Mouse (Mus musculus) urinary bladder, postnatal 36 days (tissue): ENCODE measurements around the gene Rhebl1.

Source experiments
- DNase-seq, 2 experiments: peaks; one replicate each; pipeline ENCODE4 v3.0.0; 2022; ENCODE audit warnings: low spot score in 2 of 2, mixed read lengths in 1 of 2

Gene Rhebl1

DNA sequence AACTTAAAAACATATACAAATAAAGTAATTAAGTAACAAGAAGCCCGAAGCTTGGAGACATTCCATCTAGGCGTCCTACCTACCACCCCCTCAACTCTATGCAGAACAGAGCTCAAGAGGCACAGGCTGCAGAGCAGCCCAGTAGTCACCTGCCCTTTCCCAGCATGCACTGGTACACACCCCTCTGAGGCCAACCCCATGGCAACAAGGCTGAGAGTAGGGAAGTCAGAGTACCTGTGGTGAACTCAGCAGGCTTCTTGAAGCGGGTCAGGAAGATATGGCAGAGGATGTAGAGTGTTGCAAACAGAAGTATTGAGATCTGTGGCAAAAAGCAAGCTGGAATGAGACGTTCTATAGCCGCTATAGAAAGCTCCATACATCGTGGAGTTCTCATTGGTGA, 20.6 kb upstream of the Rhebl1 start:
- no peak for DNase-seq

DNA sequence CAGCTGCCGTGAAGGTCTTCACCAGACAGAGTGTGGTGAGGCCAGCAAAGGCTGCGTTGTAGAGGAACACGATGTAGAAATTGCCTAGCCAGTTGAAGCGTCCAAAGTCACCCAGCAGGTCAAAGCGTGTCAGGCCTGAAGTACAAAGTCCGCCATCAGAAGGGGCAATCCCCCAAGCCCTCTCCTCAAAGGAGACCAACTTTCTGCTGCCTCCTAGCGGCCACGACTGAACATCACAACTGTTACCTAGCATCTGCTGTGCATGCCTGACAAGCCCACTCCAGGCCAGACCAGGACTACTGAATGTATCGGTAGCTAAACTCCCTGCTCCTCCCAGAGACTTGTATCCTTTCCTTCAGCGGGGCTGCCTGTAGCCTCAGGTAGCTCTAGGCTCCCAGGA, 10.4 kb upstream of the Rhebl1 start:
- no peak for DNase-seq

DNA sequence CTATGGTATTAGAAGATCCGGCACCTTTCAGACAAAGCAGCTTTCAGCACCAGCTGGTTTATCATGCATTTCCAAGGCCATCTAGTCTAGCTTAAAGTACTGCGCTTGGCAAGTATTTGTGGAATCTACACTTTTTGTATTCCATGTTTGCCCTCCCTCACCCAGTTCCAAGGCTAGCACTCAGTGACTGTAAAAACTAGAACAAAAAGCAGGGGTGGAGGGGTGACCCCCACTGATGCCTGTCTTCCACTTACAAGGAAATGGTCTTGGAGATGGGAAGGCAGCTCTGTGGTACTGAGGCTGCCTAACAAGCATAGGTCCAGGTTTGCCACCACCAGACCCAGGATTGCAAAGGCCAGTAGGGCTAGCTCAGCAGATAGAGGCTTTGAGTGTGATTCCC, 8.3 kb upstream of the Rhebl1 start:
- no peak for DNase-seq

- no peak for DNase-seq
Measured at GRCm38 (mm10) chr15:98901530-98901929, 7.2 kb upstream of the Rhebl1 start.

GRCm38 (mm10) chr15:98897928-98898800, 3.8 kb upstream of the Rhebl1 start, which contains the start of gene Dhh:
TSS of gene Dhh (minus strand) at chr15:98898540.
- no peak for DNase-seq

- no peak for DNase-seq
Measured at GRCm38 (mm10) chr15:98897495-98897894, 3.2 kb upstream of the Rhebl1 start.

DNA sequence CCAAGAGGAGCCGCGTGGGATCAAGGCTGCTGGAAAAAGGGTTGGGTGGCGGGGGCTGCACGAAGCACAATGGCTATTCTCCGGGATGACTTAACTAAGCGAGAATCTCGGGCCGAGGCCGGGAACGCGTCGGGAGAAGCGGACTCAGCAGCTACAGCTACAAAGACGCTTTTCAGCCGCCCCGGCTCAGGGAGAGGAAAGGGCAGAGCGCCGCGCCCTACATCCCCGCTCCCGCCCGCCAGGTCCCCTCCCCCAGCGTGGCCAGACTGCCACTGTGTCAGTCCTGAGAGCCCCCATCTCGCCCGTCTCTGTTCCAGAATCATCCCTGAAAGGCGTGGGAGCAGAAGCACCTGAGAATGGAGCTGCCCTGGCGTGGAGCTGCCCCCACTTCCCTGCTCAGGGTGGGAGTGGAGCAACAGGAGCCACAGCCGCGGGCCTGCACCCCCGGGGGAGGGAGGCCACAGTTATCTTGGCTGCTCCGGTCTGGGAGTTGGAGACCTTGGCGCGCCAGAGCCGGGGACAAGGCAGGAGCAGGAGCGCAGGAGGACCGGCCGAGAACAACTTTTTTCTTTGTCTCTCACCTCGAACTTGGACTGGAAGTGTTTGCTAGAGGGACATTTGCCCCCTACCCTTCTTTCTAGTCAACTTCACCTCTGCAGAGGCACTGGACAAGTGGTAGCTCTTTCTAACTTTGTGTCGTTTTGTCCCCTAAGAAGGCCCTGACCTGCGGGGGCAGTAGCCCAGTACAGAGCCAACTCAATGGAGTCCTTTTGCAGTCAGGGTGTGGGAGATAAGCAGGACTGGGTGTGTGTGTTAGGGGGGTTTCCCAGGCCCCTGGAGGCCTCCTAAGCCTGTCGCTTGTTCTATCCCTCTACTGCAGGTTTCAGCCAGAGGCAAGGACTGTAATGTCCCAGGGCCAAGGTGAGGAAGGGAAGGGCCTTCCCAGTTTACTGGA, 1.6 kb upstream of the Rhebl1 start:
- DNase-seq, result no peak

GRCm38 (mm10) chr15:98894746-98895634, 650 bp upstream of the Rhebl1 start:
- peak in 1 of 2 experiments; percentile 14 for DNase-seq

DNA sequence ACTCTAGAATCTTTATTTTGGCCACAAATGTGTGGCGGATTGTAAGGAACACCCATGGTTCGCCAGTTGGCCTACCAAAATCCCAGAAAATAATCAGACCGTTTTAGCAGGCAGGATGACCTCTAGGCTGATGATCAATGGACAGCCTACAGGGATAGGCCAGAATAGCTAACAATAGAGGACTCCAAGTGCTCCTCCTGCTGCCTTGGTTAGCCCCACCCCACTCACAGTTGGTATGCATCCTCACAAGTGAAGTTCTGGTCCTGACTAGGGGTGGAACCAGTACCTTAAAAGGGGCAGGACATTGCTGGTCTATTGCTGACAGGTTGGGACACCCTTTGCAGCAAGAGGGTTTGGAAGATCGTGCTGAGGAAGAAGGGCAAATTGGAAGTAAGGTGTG, 1.3 kb downstream of the Rhebl1 start:
- no peak for DNase-seq

DNA sequence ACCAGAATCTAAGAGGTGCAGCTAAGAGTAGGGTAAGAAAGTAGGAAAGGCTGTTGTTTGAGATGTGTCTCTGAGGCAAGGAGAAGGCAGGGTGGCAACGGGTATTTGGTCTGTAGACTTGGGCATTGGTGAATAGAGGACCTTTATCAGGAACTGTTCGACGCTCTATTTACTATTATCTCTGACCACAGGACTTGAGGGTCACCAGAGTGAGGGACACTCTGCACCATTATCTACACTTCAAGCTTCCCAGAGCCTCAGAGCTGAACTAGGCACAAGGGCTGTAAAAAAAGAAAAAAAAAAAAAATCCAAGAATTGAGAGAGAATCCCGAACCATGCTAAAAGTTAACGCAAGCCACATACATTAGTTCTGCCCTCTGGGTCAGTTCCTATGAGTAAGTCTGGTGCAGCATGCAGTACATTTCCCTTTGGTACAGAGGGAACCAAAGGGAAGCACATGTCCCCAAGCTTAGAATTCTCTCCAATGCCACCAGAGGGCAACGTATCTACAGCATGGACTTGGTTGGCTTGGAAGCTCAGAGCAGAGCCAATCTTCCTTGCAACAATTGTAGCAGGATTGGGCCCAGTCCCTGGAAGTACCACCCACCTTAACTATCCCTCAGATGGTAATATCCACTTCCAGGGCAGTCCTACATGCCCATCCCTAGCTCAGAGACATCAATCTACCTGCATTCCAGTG, 2.3 kb downstream of the Rhebl1 start:
- peak in 1 of 2 experiments; percentile 62 for DNase-seq

GRCm38 (mm10) chr15:98891198-98891742, 3.1 kb downstream of the Rhebl1 start:
- DNase-seq, result no peak

DNA sequence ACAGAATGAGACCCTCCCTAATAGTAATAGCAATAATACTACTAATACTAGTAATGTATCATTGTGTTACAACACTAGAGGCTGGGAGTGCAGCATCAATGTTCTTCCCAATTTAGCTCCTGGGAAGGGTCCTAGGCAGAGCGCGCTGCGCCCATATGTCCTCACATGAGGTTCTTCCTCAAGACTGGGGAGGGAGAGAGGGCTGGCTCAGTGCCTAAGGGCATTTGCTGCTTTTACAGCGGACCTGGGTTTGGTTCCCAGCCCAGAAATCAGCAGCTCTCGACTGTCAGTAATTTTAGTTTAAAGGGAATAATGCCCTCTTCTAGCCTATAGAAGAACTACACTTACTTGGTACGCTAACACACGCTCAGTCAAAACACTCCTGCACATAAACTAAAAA, 6.8 kb downstream of the Rhebl1 start:
- DNase-seq, result no peak

- no peak for DNase-seq
Measured at GRCm38 (mm10) chr15:98886667-98887387, 7.5 kb downstream of the Rhebl1 start.

- no peak for DNase-seq
Measured at GRCm38 (mm10) chr15:98884106-98884505, 10.2 kb downstream of the Rhebl1 start.

DNA sequence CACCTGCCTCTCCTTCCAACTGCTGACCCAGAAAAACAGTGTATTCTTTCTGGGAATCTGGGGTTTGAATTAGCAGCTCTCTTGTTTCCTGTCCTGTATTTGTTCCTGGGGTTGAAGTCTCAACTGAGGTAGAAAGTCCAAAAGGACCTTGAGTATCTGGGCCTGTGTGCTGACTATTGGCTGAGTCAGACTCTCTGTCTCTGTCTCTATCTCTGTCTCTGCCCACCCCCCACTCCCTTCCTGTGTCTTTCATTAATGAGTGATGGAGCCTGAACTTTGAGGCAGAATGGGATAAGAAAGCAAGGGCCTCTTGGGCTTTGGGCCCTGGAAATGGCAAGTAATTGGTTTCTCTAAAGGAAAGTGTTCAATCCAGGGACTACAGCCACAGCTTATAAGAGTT, 10.7 kb downstream of the Rhebl1 start:
- DNase-seq, result no peak

DNA sequence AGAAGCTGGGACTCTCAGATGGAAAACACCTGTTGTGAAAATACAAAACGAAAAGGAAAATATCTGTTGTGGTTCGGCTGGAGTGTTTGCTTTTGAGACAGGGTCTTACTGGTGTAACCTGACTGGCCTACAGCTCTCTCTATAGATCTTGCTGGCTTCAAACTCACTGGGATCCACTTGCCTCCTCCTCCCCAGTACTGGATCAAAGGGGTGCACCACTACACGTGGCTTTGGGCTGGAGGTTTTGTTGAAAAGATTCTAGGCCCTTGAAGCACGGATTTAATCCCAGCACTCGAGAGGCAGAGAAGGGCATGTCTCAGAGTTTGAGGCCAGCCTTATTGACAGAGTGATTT, 12.7 kb downstream of the Rhebl1 start:
- DNase-seq, result no peak

DNA sequence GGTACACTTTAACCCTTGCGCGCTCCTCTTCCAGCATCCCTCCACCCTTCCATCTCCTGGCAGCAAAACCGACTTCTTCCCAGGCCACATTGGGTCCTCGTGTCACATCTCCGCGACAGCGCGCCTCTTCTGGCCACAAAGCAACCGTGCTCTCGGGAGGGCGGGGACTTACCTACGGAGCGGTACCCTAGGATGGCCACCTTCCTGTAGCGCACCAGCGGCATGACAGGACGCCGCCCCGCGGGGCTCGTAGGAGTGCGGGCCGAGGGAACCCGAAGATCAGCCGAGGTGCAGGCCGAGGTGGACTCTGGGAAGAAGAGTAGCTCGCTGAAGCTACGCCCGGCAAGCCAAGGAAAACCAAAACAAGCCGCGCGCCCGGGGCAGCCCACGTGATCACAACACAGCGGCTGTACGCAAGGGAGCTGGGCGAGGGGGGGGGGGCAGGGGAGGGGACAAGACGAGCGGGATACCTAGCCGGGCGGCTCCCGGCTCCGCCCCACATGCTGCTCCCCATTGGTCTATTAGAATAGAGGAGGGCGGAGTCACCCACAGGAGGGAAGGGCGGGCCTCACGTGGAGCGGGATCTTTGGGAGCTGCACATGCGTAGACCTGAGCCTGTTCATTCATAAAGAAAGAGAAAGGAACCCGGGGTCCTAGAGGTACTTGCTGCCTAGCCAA, 13.2 kb downstream of the Rhebl1 start:
- DNase-seq, result peak; percentile 84 to 90

- no peak for DNase-seq
Measured at GRCm38 (mm10) chr15:98877331-98877730, 17.0 kb downstream of the Rhebl1 start.
